Mouse (Mus musculus) retina, postnatal 7 days (tissue): ENCODE measurements around the gene Ccdc85c.
A peak's percentile ranks its signal among the peaks of the same experiment; 100 is the strongest.

Experiments used
- DNase-seq: peaks from one replicate; pipeline ENCODE4 v3.0.0-alpha.2; 2012; ENCODE audit warnings: low read depth, low spot score

Ccdc85c gene

GRCm38 (mm10) chr12:108217572-108217971, 57.7 kb downstream of the Ccdc85c start:
- no peak for DNase-seq

GRCm38 (mm10) chr12:108216611-108217370, 58.4 kb downstream of the Ccdc85c start:
- DNase-seq = no peak

GRCm38 (mm10) chr12:108215090-108215489, 60.1 kb downstream of the Ccdc85c start:
- DNase-seq = no peak

- no peak for DNase-seq
These were observed 61.9 kb downstream of the Ccdc85c start for GRCm38 (mm10) chr12:108213090-108214041.

- no peak for DNase-seq
These were observed 62.7 kb downstream of the Ccdc85c start for GRCm38 (mm10) chr12:108212476-108212875.

- DNase-seq = no peak
These were observed 63.2 kb downstream of the Ccdc85c start for GRCm38 (mm10) chr12:108212071-108212470.

- DNase-seq = no peak
These were observed 64.6 kb downstream of the Ccdc85c start for GRCm38 (mm10) chr12:108210623-108211022.

- peak; percentile 60 for DNase-seq
These were observed 66.3 kb downstream of the Ccdc85c start for GRCm38 (mm10) chr12:108208726-108209438.

- no peak for DNase-seq
These were observed 67.0 kb downstream of the Ccdc85c start for GRCm38 (mm10) chr12:108208216-108208615.

GRCm38 (mm10) chr12:108206641-108207040, 68.6 kb downstream of the Ccdc85c start:
- peak; percentile 61 for DNase-seq

- no peak for DNase-seq
These were observed 70.2 kb downstream of the Ccdc85c start for GRCm38 (mm10) chr12:108204978-108205377.

GRCm38 (mm10) chr12:108203895-108204294, 71.3 kb downstream of the Ccdc85c start:
- DNase-seq = no peak

- DNase-seq = no peak
These were observed 75.1 kb downstream of the Ccdc85c start for GRCm38 (mm10) chr12:108200094-108200493.

- no peak for DNase-seq
These were observed 76.8 kb downstream of the Ccdc85c start for GRCm38 (mm10) chr12:108198447-108198846.

GRCm38 (mm10) chr12:108195761-108196160, 79.5 kb downstream of the Ccdc85c start:
- DNase-seq = no peak

- no peak for DNase-seq
These were observed 81.3 kb downstream of the Ccdc85c start for GRCm38 (mm10) chr12:108193878-108194277.

GRCm38 (mm10) chr12:108187541-108188091, 87.6 kb downstream of the Ccdc85c start:
- DNase-seq = no peak

GRCm38 (mm10) chr12:108181716-108182115, 93.5 kb downstream of the Ccdc85c start:
- DNase-seq = no peak

- peak; percentile 96 for DNase-seq
These were observed 95.6 kb downstream of the Ccdc85c start, which contains the start of gene Ccnk for GRCm38 (mm10) chr12:108179321-108180266. Ccnk (plus strand) TSS chr12:108179579.

- DNase-seq = no peak
These were observed 96.1 kb downstream of the Ccdc85c start, which contains the start of gene Setd3 for GRCm38 (mm10) chr12:108179246-108179320. Setd3 (minus strand) TSS chr12:108179314.
